Mouse (Mus musculus) kidney, embryonic 15.5 days (tissue): ENCODE measurements around the gene Prok2. TPM values are rescaled to one million over a fixed set of nuclear protein-coding genes. Genes with fewer than 3 reads are reported as not detected.

Source experiments
- ATAC-seq: fragments of 200-750 bp; cut with Nextera tagmentation; replicated peaks from 2 replicates; pipeline ENCODE4 v1.8.0; 2017; ENCODE audit warnings: moderate TSS enrichment; ENCODE audit not compliant: low FRiP score
- H3K27ac ChIP-seq: fragments of 300-500 bp; sonication (generic); 2 replicates; pipeline ENCODE4 v1.5.1; 2015; ENCODE audit warnings: mild to moderate bottlenecking, inconsistent platforms
- H3K27me3 ChIP-seq: fragments of 300-500 bp; sonication (generic); 2 replicates; pipeline ENCODE4 v1.6.1; 2015; ENCODE audit warnings: inconsistent platforms
- H3K36me3 ChIP-seq: fragments of 300-500 bp; sonication (generic); 2 replicates; pipeline ENCODE4 v1.6.1; 2015; ENCODE audit warnings: inconsistent platforms
- H3K4me1 ChIP-seq: fragments of 300-500 bp; sonication (generic); 2 replicates; pipeline ENCODE4 v1.6.1; 2015; ENCODE audit warnings: inconsistent platforms
- H3K4me2 ChIP-seq: fragments of 300-500 bp; sonication (generic); 2 replicates; pipeline ENCODE4 v1.6.1; 2015; ENCODE audit warnings: moderate library complexity, mild to moderate bottlenecking, inconsistent platforms
- H3K4me3 ChIP-seq: fragments of 300-500 bp; sonication (generic); replicated peaks from 2 replicates; pipeline ENCODE4 v1.5.1; 2015; ENCODE audit warnings: mild to moderate bottlenecking, inconsistent platforms
- H3K9ac ChIP-seq: fragments of 300-500 bp; sonication (generic); 2 replicates; pipeline ENCODE4 v1.6.1; 2015; ENCODE audit warnings: mild to moderate bottlenecking, inconsistent platforms
- H3K9me3 ChIP-seq: fragments of 300-500 bp; sonication (generic); replicated peaks from 2 replicates; pipeline ENCODE4 v1.6.1; 2016; ENCODE audit warnings: inconsistent platforms
- WGBS: fragments of 180-500 bp; shearing (Covaris S2); methylation state at CpG from one replicate; pipeline ENCODE4 v1.1.7; 2015; ENCODE audit warnings: mixed read lengths; 5-methylcytosine and 5-hydroxymethylcytosine counted together
- polyA plus RNA-seq: library from polyadenylated mRNA; unstranded; fragments of >200 nt; fragmentation: Nextera tagmentation; extraction: Ambion mirVana; gene quantifications from 2 replicates; pipeline ENCODE4 v1.2.1, GENCODE M21; 2015

Prok2 gene
- polyA plus RNA-seq: not detected in 2 replicates

DNA sequence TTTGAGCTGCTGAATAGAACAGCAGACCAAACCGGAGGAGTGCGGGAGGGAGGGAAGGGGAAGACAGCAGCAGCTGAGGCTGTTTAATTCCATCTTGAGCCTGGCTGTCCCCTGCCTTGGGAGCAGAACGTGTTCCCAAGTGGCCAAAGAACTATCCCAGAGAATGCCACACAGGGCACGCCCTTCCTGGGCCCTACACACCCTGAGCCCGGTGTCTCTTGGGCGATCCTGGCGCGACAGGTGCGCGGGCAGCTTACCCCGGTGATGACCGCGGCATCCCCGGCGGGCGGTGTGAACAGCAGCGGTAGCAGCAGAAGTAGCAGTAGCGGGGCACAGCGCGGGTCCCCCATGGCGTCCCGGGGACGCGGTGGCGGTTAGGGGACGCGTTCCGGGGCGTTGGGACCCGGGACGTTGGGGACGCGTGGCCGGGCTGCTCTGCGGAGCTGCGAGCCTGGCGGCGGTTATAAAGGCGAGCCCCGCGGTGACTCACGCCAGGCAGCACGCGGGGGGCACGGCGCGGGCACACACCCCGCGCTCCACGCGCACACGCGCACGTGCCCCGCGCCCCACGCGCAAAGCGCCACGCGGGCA is at the start of gene Prok2:
Gene Prok2 (minus strand): TSS at position 422 of the 591 bp plus-strand sequence.
- Histone ChIP-seq H3K27ac (no peak within 1 kb of the TSS), H3K9ac (peak within 1 kb of the TSS; percentile 48), H3K4me3 (peak within 1 kb of the TSS; percentile 50), H3K4me2 (peak within 1 kb of the TSS; percentile 95), H3K4me1 (peaks cover 15% of the 10 kb centered on the region), H3K9me3 (no peaks in the 10 kb centered on the region), H3K36me3 (no peaks in the 10 kb centered on the region), H3K27me3 (peaks cover 67% of the 10 kb centered on the region)
- ATAC-seq: 0 out of 2 replicates have a peak, but pooled peaks have one; percentile 29
- under 1% methylated on average over 61 of the region's 61 CpGs for WGBS

DNA sequence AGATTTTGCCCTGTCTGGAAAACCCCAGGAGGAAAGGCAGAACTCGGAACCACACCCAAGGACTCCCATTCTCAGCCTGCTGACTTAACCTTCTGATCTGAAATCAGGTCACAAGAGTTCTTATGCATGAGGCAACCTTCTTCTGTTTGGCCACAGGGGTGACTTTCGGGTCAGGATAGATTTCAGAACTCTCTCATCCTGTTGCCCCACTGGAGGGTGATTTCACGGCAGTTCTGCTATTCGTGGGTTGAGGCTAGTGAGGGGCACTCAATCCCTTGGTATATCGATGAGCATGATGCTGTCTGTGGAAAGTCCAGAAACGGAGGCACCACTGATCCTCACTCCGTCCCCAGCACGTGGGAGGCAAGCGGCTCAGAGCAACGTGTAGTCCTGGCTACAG is 48.5 kb upstream of the Prok2 start:
- Histone ChIP-seq H3K36me3 (no peaks in the 10 kb centered on the region), H3K9me3 (no peaks in the 10 kb centered on the region), H3K4me2 (no peak overlapping the region), H3K9ac (no peak overlapping the region), H3K27ac (no peak overlapping the region), H3K4me3 (no peak overlapping the region), H3K4me1 (no peaks in the 10 kb centered on the region), H3K27me3 (no peaks in the 10 kb centered on the region)
- no peak for ATAC-seq
- WGBS: 75% methylated on average over 10 of the region's 10 CpGs

DNA sequence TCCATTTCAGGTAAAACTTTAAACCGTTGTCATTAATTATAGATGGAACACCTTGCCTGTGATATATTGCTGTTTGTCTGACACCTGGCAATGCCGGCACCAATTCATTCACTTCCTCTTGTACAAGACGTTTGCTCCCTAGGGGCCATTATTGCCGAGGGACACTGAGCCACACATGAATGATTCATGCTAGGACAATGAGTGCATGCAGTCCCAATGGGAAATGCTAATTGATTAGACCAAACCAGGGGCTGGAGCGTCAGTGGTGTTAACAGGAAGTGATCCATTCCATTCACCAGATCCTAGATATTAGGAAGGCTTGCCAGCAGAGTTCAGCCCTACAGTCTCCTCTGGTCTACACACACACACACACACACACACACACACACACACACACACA is 42.3 kb upstream of the Prok2 start:
- H3K9me3 ChIP-seq: no peaks in the 10 kb centered on the region
- H3K9ac ChIP-seq: no peak overlapping the region
- no peaks in the 10 kb centered on the region for H3K36me3 ChIP-seq
- peaks cover 3% of the 10 kb centered on the region; the same call in 1 of the 2 replicates for H3K27me3 ChIP-seq
- ATAC-seq: no peak
- H3K4me2 ChIP-seq: no peak overlapping the region
- no peak overlapping the region for H3K27ac ChIP-seq
- 33% methylated on average over 5 of the region's 5 CpGs for WGBS
- no peaks in the 10 kb centered on the region for H3K4me1 ChIP-seq
- H3K4me3 ChIP-seq: no peak overlapping the region

DNA sequence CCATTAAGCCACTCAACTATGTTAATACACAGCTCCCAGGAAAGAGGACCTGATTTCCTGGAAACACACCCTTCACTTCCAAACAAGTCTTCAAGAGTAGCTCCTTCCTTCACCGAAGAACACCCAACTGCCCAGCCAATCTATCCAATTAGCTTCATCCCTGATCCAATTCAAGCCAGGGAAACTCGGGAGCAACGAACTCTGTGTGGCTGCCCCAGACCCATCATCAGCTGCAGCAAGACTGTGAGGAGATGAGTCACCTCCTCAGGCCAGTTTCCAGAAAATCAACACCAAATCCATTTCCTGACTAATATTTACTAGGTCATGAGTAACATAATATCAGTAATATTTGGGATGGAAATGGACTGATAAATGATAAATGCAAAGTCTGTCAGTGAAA is 38.7 kb upstream of the Prok2 start:
- Histone ChIP-seq H3K9ac (no peak overlapping the region), H3K4me3 (no peak overlapping the region), H3K4me2 (no peak overlapping the region), H3K27me3 (peaks cover 3% of the 10 kb centered on the region; the same call in 1 of the 2 replicates), H3K36me3 (no peaks in the 10 kb centered on the region), H3K9me3 (no peaks in the 10 kb centered on the region), H3K27ac (no peak overlapping the region), H3K4me1 (no peaks in the 10 kb centered on the region)
- no peak for ATAC-seq
- 83% methylated on average over 3 of the region's 3 CpGs for WGBS

DNA sequence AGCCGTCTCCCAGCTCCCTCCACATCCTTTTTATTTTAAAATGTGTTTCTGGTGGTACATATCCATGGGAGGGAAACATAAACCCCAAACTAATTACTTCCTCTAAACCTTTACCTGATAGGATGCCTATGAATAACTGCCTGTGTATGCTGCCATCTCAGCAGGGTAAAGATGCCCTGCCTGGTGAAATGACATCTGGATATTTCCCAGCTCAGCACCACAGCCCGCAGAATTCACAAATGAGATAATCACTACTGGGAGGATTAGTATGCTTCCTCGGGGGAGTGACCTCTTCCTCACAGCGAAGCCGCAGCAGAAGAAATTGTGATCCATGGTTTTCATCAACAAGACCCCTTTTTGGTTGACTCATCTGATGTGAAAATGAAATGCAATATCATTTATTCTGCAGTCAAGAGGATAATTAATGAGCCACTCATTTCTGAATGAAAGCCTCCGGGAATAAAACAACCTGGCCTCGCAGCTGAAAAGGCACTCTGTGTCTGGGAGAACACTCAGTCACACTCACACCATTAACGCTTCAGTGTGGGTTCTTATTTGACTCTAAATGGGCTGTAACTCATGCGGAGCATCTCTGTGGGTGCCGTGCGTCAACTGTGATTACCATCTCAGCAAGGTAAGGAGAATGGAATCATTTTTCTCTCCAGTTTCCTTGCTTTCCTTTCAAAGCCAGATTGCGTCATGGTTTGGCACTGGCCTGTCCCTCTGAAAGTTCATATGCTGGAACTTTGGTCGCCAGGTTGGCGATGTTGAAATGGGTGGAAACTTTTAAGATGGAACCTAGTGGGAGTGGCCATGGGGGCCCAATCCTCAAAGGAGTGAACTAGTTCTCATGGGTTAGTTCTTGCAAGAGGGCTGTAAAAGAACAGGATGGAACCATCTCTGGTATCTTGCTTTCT is 36.1 kb upstream of the Prok2 start:
- Histone ChIP-seq H3K9ac (no peak overlapping the region), H3K4me2 (no peak overlapping the region), H3K4me1 (no peaks in the 10 kb centered on the region), H3K4me3 (no peak overlapping the region), H3K9me3 (no peaks in the 10 kb centered on the region), H3K27me3 (peaks cover 3% of the 10 kb centered on the region; the same call in 1 of the 2 replicates), H3K27ac (no peak overlapping the region), H3K36me3 (no peaks in the 10 kb centered on the region)
- WGBS: 67% methylated on average over 14 of the region's 14 CpGs
- ATAC-seq: no peak

DNA sequence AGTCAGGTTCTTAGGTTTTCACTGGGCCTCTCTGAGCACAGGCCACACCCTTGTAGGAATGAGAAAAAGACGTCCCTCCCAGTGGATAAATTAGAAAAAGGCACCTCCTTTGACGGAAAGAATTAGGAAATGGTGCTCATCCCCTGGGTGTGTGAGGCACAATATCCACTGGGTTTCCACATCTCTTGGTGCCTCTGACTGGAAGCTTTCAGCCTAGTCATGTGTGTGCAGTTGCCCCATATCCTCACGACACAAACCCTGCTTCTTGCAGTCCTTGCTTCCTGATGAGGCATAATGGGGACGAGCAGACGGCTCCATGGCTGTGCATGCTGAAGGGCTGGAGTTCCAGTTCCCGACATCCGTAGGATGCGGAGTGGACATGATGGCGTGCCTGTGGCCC is 29.9 kb upstream of the Prok2 start:
- ATAC-seq: no peak
- H3K9ac ChIP-seq: no peak overlapping the region
- no peak overlapping the region for H3K4me3 ChIP-seq
- H3K27me3 ChIP-seq: 0 out of 2 replicates have a peak, but pooled peaks cover 2% of the 10 kb centered on the region
- no peak overlapping the region for H3K27ac ChIP-seq
- H3K9me3 ChIP-seq: no peaks in the 10 kb centered on the region
- 85% methylated on average over 9 of the region's 9 CpGs for WGBS
- no peak overlapping the region for H3K4me2 ChIP-seq
- H3K4me1 ChIP-seq: no peaks in the 10 kb centered on the region
- no peaks in the 10 kb centered on the region for H3K36me3 ChIP-seq

DNA sequence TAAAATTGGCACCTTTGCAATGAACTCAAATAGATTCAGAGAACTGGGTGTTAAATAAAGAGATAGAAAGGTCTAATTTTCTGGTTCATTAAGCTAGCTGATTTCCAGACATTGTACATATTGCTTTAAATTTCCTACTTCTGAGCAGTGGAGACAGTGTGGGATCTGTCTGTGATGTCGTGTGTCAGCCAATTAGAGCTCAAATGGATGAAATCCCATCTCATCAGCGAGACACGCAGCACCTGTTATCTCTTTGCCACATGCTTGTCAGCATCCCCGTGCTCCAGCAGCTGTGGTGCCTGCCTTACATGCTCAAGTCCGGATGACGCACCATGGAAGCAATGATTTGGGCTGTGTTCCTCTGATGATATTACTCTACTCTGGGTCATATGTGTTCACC is 25.1 kb upstream of the Prok2 start:
- H3K27me3 ChIP-seq: 0 out of 2 replicates have a peak, but pooled peaks cover 2% of the 10 kb centered on the region
- H3K4me2 ChIP-seq: no peak overlapping the region
- no peaks in the 10 kb centered on the region for H3K9me3 ChIP-seq
- no peaks in the 10 kb centered on the region for H3K36me3 ChIP-seq
- no peak overlapping the region for H3K27ac ChIP-seq
- no peak overlapping the region for H3K9ac ChIP-seq
- H3K4me3 ChIP-seq: no peak overlapping the region
- ATAC-seq: no peak
- H3K4me1 ChIP-seq: no peaks in the 10 kb centered on the region
- 67% methylated on average over 6 of the region's 6 CpGs for WGBS

DNA sequence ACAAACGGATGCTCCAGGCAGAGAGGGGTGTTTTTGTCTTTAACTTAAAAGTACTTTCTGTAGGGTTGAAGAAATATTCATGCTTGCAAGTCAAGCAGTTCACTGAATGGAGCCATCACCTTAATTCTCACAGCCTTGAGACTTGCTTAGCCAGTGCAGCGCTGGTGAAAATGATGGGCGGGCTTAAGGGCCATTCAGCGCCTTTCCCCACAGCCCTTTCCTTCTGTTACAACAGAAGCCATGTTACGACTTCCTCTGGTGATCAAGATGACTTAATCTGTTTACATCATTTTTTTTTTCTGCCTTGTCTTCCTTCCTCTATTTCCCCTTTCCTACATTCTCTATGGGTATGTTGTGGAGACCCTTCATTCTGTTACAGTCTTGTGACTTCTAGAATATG is 20.1 kb upstream of the Prok2 start:
- H3K4me1 ChIP-seq: no peaks in the 10 kb centered on the region
- H3K4me3 ChIP-seq: no peak overlapping the region
- ATAC-seq: no peak
- no peaks in the 10 kb centered on the region for H3K9me3 ChIP-seq
- no peaks in the 10 kb centered on the region for H3K27me3 ChIP-seq
- no peak overlapping the region for H3K27ac ChIP-seq
- no peaks in the 10 kb centered on the region for H3K36me3 ChIP-seq
- no peak overlapping the region for H3K4me2 ChIP-seq
- WGBS: 82% methylated on average over 5 of the region's 5 CpGs
- H3K9ac ChIP-seq: no peak overlapping the region

DNA sequence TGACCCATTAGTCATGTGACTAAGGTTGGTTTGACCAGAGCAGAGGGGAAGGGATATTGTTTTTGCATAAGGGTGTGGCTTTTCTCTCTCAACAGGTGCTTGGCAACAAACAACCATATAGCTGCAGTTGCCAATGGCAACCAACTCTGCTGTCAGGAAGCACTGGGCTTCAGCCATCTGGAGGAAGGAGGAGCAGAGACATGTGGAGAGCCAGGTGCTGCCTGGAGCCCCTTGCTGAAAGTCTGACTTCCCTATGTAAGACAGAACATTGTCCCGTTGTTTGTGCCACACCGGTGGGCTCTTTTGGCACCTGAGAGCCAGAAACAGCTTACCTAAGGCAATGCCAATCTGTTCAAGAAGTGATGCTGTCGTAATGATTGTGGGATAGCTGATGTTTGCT is 16.7 kb upstream of the Prok2 start:
- 80% methylated on average over 3 of the region's 3 CpGs for WGBS
- Histone ChIP-seq H3K9me3 (no peaks in the 10 kb centered on the region), H3K9ac (no peak overlapping the region), H3K4me2 (no peak overlapping the region), H3K36me3 (no peaks in the 10 kb centered on the region), H3K27me3 (no peaks in the 10 kb centered on the region), H3K27ac (no peak overlapping the region), H3K4me1 (no peaks in the 10 kb centered on the region), H3K4me3 (no peak overlapping the region)
- no peak for ATAC-seq

DNA sequence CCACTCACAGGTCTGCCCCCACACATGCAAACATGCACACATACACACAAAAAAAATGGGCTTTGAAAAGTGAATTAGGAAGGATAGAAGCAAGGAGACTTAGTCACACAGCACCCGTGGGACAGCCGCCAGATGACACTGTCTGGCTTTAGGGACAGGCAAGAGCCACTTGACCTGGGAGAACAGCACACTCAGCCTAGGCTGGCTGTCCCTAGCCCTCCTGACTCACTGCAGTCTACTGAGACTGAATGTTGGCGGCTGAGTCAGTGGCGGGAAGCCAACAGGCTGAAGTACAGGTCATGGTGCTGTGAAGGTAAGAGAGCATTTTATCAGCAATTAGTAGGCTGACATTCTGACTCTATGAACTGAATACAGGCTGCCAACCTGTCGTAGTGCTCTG is 8.5 kb upstream of the Prok2 start:
- Histone ChIP-seq H3K4me2 (no peak overlapping the region), H3K4me3 (no peak overlapping the region), H3K9ac (no peak overlapping the region), H3K36me3 (no peaks in the 10 kb centered on the region), H3K27me3 (peaks cover 7% of the 10 kb centered on the region), H3K27ac (no peak overlapping the region), H3K9me3 (no peaks in the 10 kb centered on the region), H3K4me1 (no peaks in the 10 kb centered on the region)
- 74% methylated on average over 5 of the region's 5 CpGs for WGBS
- ATAC-seq: no peak

DNA sequence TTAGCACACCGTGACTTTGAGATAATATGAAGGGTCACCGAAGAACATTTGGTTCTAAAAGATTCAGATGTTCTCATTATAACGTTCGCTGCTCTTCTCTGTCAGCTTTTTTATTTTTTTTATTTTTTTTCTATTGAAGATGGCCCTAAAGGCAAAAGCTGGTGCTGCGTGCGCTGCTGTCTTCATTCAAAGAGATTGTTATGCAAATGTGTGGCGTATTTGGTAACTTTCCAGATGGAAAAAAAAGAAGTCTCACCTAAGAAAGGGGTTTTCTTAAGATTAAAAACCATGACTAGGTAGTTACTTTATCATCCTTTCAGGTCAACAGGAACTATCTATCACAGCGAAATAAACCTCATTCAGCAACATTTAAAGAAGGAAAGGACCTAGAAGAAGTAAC is 6.5 kb upstream of the Prok2 start:
- Histone ChIP-seq H3K27me3 (peaks cover 23% of the 10 kb centered on the region), H3K27ac (no peak overlapping the region), H3K4me1 (no peaks in the 10 kb centered on the region), H3K9me3 (no peaks in the 10 kb centered on the region), H3K4me2 (no peak overlapping the region), H3K36me3 (no peaks in the 10 kb centered on the region), H3K9ac (no peak overlapping the region), H3K4me3 (no peak overlapping the region)
- no peak for ATAC-seq
- WGBS: 88% methylated on average over 8 of the region's 8 CpGs

DNA sequence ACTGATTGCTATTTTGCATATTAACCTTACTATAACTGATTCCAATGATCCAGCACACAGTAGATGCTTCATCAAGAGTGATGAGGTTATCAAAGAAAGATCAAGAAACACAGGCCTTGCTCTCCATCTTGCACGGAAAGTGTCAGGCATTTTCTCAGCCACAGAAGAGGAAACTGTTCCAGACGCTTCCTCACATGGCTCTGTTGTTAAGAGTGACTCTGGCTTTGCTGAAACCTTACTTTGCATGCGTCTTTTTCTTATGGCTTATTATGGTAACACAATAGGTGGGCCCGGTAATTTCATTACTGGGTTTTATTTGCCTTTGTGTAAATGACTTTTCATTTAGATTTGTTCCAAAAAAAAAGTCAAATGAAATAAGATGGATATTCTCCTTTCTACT is 5.7 kb upstream of the Prok2 start:
- Histone ChIP-seq H3K9me3 (no peaks in the 10 kb centered on the region), H3K4me2 (no peak overlapping the region), H3K27ac (no peak overlapping the region), H3K36me3 (no peaks in the 10 kb centered on the region), H3K27me3 (peaks cover 30% of the 10 kb centered on the region), H3K4me1 (no peaks in the 10 kb centered on the region), H3K9ac (no peak overlapping the region), H3K4me3 (no peak overlapping the region)
- no peak for ATAC-seq
- 85% methylated on average over 4 of the region's 4 CpGs for WGBS
